Mouse (Mus musculus): Measurements from ENCODE around the gene Chd1. TPM values are rescaled to one million over a fixed set of nuclear protein-coding genes. Genes with fewer than 3 reads are reported as not detected.

Chd1 gene
- 24.4 and 26.7 TPM in 2 replicates for polyA plus RNA-seq (2014; fragmentation: Nextera tagmentation; extraction: Ambion mirVana)

DNA sequence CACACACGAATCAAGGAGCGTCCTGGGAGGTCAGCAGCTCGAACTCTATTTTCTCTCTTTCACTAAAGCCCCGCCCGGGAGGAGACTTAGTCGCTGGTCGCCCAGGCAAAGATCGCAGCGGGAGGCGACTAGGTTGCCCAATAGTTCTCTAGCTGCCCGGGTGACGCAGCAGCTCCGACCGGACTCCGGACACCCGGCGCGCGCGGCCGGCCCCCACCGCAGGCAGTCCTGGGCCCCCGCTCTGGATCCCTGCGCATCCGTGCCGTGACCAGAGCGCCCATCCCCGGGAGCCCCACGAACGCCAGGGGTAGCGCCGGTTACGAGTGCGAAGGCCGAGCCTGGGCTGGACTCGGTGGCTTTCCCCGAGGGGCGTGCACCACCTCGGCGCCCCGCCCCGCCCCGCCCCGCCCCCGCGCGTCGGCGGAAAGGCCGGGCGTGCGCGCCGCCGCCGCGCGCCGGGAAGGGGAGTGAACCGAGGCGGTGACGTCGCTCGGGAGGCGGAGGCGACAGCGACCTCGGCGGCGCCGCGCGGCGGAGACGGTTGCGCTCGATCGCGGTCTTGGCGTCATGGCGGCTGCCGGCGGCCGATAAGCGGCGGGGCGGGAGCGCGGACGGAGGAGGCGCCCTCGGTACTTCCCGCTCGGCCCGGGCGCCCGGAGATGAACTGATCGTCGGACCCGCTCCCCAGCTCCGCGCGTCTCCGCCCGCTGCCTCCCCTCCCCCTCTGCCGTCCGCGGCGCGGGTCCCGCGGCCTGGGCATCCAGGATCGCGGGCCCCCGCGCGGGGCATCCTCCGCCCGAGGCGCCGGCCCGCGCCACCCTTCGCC lies at the start of gene Chd1:
TSS of gene Chd1 (plus strand) at position 493 of the 826 bp plus-strand sequence.
- ATAC-seq (replicated peaks; ENCODE audit: low FRiP score) (peak; percentile 93), DNase-seq (ENCODE audit: low spot score) (peak; percentile 93)
- H3K9me3 ChIP-seq (ENCODE audit: control insufficient read depth, low read length), result no peaks in the 10 kb centered on the region
- no peaks in the 10 kb centered on the region for H3K27me3 ChIP-seq (replicated peaks; ENCODE audit: control insufficient read depth, insufficient read depth, low read length)
- peak within 1 kb of the TSS; percentile 97 for H3K4me3 ChIP-seq (ENCODE audit: low read depth, low read length)
- under 1% methylated on average over 80 of the region's 124 CpGs for WGBS
- H3K4me2 ChIP-seq, result peak within 1 kb of the TSS; percentile 79
- peaks cover 12% of the 10 kb centered on the region for H3K4me1 ChIP-seq (replicated peaks; ENCODE audit: control insufficient read depth, insufficient read depth, low read length)
- H3K9ac ChIP-seq (ENCODE audit: low read depth, low read length), result peak within 1 kb of the TSS; percentile 95
- H3K36me3 ChIP-seq (ENCODE audit: control insufficient read depth, insufficient read depth, low read length), result peaks cover 6% of the 10 kb centered on the region
- peak within 1 kb of the TSS; percentile 93 for H3K27ac ChIP-seq (ENCODE audit: low read depth, low read length)

- ATAC-seq (replicated peaks; ENCODE audit: low FRiP score) (peak; percentile 56), DNase-seq (ENCODE audit: low spot score) (no peak)
- Histone ChIP-seq H3K9me3 (ENCODE audit: control insufficient read depth, low read length) (no peaks in the 10 kb centered on the region), H3K9ac (ENCODE audit: low read depth, low read length) (no peak overlapping the region), H3K27ac (ENCODE audit: low read depth, low read length) (no peak overlapping the region), H3K27me3 (replicated peaks; ENCODE audit: control insufficient read depth, insufficient read depth, low read length) (no peaks in the 10 kb centered on the region), H3K4me2 (peak overlapping the region; percentile 31), H3K4me3 (ENCODE audit: low read depth, low read length) (no peak overlapping the region), H3K4me1 (replicated peaks; ENCODE audit: control insufficient read depth, insufficient read depth, low read length) (no peaks in the 10 kb centered on the region), H3K36me3 (ENCODE audit: control insufficient read depth, insufficient read depth, low read length) (no peaks in the 10 kb centered on the region)
- WGBS, result 17% methylated on average over 6 of the region's 6 CpGs
These were observed 47.7 kb upstream of the Chd1 start for GRCm38 (mm10) chr17:15656881-15657607.

DNA sequence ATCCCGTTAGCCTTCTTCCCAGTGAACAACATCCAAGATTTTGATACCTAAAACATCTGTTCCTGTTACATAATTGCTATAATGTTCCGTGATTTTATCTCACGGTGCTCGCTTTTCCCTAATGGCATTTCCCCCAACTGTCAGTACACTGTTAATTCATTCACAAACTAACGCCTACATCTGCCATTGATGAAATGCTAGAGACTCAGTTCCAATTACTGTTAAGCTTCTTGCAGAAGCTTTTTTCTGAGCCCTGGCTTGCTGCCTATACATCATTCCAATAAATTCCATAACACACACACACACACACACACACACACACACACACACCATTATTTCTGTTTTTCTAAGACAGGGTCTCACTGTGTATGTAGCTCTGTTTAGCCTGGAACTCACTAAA lies 31.9 kb upstream of the Chd1 start:
- Histone ChIP-seq H3K4me1 (replicated peaks; ENCODE audit: control insufficient read depth, insufficient read depth, low read length) (no peaks in the 10 kb centered on the region), H3K4me3 (ENCODE audit: low read depth, low read length) (no peak overlapping the region), H3K9ac (ENCODE audit: low read depth, low read length) (no peak overlapping the region), H3K27ac (ENCODE audit: low read depth, low read length) (no peak overlapping the region), H3K9me3 (ENCODE audit: control insufficient read depth, low read length) (no peaks in the 10 kb centered on the region), H3K36me3 (ENCODE audit: control insufficient read depth, insufficient read depth, low read length) (no peaks in the 10 kb centered on the region), H3K4me2 (no peak overlapping the region), H3K27me3 (replicated peaks; ENCODE audit: control insufficient read depth, insufficient read depth, low read length) (no peaks in the 10 kb centered on the region)
- DNase-seq (ENCODE audit: low spot score), result no peak
- 75% methylated on average over 5 of the region's 5 CpGs for WGBS
- no peak for ATAC-seq (replicated peaks; ENCODE audit: low FRiP score)

DNA sequence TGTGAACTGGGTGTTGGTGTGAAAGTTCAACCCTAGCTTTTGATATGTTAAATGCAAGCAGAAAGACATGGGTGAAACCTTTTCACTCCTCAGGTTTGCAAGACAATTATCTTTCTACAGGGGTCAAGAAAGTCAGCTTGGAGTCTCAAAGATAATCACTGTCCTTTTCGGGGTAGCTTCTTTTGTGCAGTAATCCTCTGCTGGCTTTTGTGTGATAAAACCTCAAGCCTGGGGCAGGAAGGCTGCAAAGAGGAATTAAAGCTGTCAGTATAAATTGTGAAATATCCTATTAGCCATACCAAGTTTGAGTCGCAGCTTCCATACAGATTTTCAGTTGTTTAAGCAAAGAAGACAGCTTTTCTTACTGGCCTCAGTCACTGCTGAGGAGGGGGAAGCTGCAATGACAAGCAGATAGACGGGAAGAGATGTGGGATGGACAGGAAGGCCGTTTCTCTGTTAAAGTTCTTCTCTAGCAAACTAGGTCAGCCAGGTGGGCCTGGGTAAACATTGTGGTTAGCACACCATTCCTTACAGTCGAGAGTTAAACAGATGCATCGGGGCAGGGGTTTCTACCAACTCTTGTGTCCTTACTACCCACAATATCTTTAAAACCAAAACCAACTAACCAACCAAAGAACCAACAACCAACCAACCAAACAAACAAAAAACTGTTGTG lies 26.7 kb upstream of the Chd1 start:
- no peaks in the 10 kb centered on the region for H3K9me3 ChIP-seq (ENCODE audit: control insufficient read depth, low read length)
- DNase-seq (ENCODE audit: low spot score), result no peak
- H3K4me3 ChIP-seq (ENCODE audit: low read depth, low read length), result no peak overlapping the region
- H3K4me2 ChIP-seq, result no peak overlapping the region
- 19% methylated on average over 6 of the region's 6 CpGs for WGBS
- no peak overlapping the region for H3K27ac ChIP-seq (ENCODE audit: low read depth, low read length)
- no peaks in the 10 kb centered on the region for H3K4me1 ChIP-seq (replicated peaks; ENCODE audit: control insufficient read depth, insufficient read depth, low read length)
- no peaks in the 10 kb centered on the region for H3K36me3 ChIP-seq (ENCODE audit: control insufficient read depth, insufficient read depth, low read length)
- no peak overlapping the region for H3K9ac ChIP-seq (ENCODE audit: low read depth, low read length)
- no peak for ATAC-seq (replicated peaks; ENCODE audit: low FRiP score)
- no peaks in the 10 kb centered on the region for H3K27me3 ChIP-seq (replicated peaks; ENCODE audit: control insufficient read depth, insufficient read depth, low read length)

DNA sequence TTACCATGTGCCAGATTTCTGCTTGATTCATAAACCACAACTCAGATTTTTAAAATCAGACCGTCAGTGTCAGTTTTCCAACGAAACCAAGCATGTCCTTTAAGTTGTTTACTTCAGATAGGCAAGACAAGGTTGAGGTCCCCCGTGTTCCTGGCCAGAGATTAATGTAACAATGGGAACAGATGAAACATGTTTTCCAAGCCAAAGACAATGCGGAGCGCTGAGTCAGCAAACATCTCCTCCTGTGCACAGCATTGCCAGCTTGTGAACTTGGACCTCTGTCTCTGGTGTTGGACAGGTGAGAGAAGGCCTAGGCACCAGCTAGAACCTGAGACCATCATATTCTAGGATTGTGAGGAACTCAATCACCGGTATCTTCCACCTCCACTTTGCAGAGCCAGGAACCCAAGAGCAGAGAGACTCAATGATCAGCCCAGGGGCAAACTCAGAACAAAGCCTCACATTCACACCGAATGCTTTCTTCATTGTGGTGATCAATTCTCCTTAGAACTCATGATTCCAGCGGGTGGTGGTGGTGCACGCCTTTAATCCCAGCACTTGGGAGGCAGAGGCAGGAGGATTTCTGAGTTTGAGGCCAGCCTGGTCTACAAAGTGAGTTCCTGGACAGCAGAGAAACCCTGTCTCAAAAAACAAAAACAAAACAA lies 24.7 kb upstream of the Chd1 start:
- ATAC-seq (replicated peaks; ENCODE audit: low FRiP score) (no peak), DNase-seq (ENCODE audit: low spot score) (no peak)
- no peaks in the 10 kb centered on the region for H3K27me3 ChIP-seq (replicated peaks; ENCODE audit: control insufficient read depth, insufficient read depth, low read length)
- H3K4me1 ChIP-seq (replicated peaks; ENCODE audit: control insufficient read depth, insufficient read depth, low read length), result no peaks in the 10 kb centered on the region
- no peaks in the 10 kb centered on the region for H3K9me3 ChIP-seq (ENCODE audit: control insufficient read depth, low read length)
- no peak overlapping the region for H3K4me2 ChIP-seq
- no peak overlapping the region for H3K9ac ChIP-seq (ENCODE audit: low read depth, low read length)
- H3K36me3 ChIP-seq (ENCODE audit: control insufficient read depth, insufficient read depth, low read length), result no peaks in the 10 kb centered on the region
- H3K4me3 ChIP-seq (ENCODE audit: low read depth, low read length), result no peak overlapping the region
- WGBS, result 85% methylated on average over 9 of the region's 9 CpGs
- no peak overlapping the region for H3K27ac ChIP-seq (ENCODE audit: low read depth, low read length)

DNA sequence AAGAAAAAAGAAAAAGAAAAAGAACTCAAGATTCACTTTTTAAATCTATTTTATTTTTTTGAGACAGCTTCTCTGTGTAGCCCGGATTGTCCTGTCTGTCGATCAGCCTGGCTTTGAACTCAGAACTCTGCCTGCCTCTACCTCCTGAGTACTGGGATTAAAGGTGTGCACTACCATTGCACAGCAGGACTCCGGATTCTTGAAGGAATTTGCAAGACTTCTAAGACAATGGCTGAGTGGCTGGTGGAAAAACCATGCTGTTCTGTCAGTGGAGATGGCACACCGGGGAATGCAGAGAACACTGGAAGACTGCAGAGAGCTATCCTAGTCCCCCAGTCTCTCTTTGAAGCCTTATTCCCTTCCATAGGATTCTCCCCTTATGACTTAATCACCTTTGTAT lies 24.1 kb upstream of the Chd1 start:
- Histone ChIP-seq H3K27ac (ENCODE audit: low read depth, low read length) (no peak overlapping the region), H3K9me3 (ENCODE audit: control insufficient read depth, low read length) (no peaks in the 10 kb centered on the region), H3K36me3 (ENCODE audit: control insufficient read depth, insufficient read depth, low read length) (no peaks in the 10 kb centered on the region), H3K4me3 (ENCODE audit: low read depth, low read length) (no peak overlapping the region), H3K4me1 (replicated peaks; ENCODE audit: control insufficient read depth, insufficient read depth, low read length) (no peaks in the 10 kb centered on the region), H3K4me2 (no peak overlapping the region), H3K9ac (ENCODE audit: low read depth, low read length) (no peak overlapping the region), H3K27me3 (replicated peaks; ENCODE audit: control insufficient read depth, insufficient read depth, low read length) (no peaks in the 10 kb centered on the region)
- 82% methylated on average over 4 of the region's 4 CpGs for WGBS
- no peak for DNase-seq (ENCODE audit: low spot score)
- no peak for ATAC-seq (replicated peaks; ENCODE audit: low FRiP score)

- DNase-seq (ENCODE audit: low spot score) (no peak), ATAC-seq (replicated peaks; ENCODE audit: low FRiP score) (no peak)
- no peaks in the 10 kb centered on the region for H3K9me3 ChIP-seq (ENCODE audit: control insufficient read depth, low read length)
- no peaks in the 10 kb centered on the region; the same call in 1 of the 2 replicates for H3K4me1 ChIP-seq (replicated peaks; ENCODE audit: control insufficient read depth, insufficient read depth, low read length)
- no peak overlapping the region for H3K9ac ChIP-seq (ENCODE audit: low read depth, low read length)
- 78% methylated on average over 5 of the region's 5 CpGs for WGBS
- H3K36me3 ChIP-seq (ENCODE audit: control insufficient read depth, insufficient read depth, low read length), result no peaks in the 10 kb centered on the region
- no peak overlapping the region for H3K4me3 ChIP-seq (ENCODE audit: low read depth, low read length)
- H3K4me2 ChIP-seq, result no peak overlapping the region
- H3K27me3 ChIP-seq (replicated peaks; ENCODE audit: control insufficient read depth, insufficient read depth, low read length), result no peaks in the 10 kb centered on the region
- H3K27ac ChIP-seq (ENCODE audit: low read depth, low read length), result no peak overlapping the region
These were observed 18.4 kb upstream of the Chd1 start for GRCm38 (mm10) chr17:15686396-15686795.

- Histone ChIP-seq H3K4me3 (ENCODE audit: low read depth, low read length) (no peak overlapping the region), H3K4me2 (no peak overlapping the region), H3K27ac (ENCODE audit: low read depth, low read length) (no peak overlapping the region), H3K9me3 (ENCODE audit: control insufficient read depth, low read length) (no peaks in the 10 kb centered on the region), H3K9ac (ENCODE audit: low read depth, low read length) (no peak overlapping the region), H3K36me3 (ENCODE audit: control insufficient read depth, insufficient read depth, low read length) (no peaks in the 10 kb centered on the region), H3K4me1 (replicated peaks; ENCODE audit: control insufficient read depth, insufficient read depth, low read length) (no peaks in the 10 kb centered on the region; the same call in 1 of the 2 replicates), H3K27me3 (replicated peaks; ENCODE audit: control insufficient read depth, insufficient read depth, low read length) (no peaks in the 10 kb centered on the region)
- 0 out of 2 replicates have a peak, but pooled peaks have one; percentile 20 for ATAC-seq (replicated peaks; ENCODE audit: low FRiP score)
- DNase-seq (ENCODE audit: low spot score), result no peak
- 69% methylated on average over 1 of the region's 1 CpGs for WGBS
These were observed 14.5 kb upstream of the Chd1 start for GRCm38 (mm10) chr17:15690304-15690703.
